Mouse (Mus musculus) midbrain, embryonic 14.5 days (tissue): Measurements from ENCODE around the gene Dcaf17. TPM values are rescaled to one million over a fixed set of nuclear protein-coding genes. Genes with fewer than 3 reads are reported as not detected.
A peak's percentile ranks its signal among the peaks of the same experiment; 100 is the strongest.

Experiments used
- ATAC-seq: fragments of 200-750 bp; cut with Nextera tagmentation; 2 replicates; pipeline ENCODE4 v1.8.0; 2017; ENCODE audit warnings: moderate number of reproducible peaks, moderate library complexity; ENCODE audit not compliant: low FRiP score, low TSS enrichment
- DNase-seq: peaks from one replicate; pipeline ENCODE4 v3.0.0-alpha.2; 2015
- H3K27ac ChIP-seq: fragments of 300-500 bp; sonication (generic); replicated peaks from 2 replicates; pipeline ENCODE4 v1.5.1; 2014; ENCODE audit warnings: mild to moderate bottlenecking, low read depth, low read length, moderate library complexity
- H3K27me3 ChIP-seq: fragments of 300-500 bp; sonication (generic); 2 replicates; pipeline ENCODE4 v1.6.1; 2014; ENCODE audit warnings: low read length, control low read depth, mixed read lengths; ENCODE audit not compliant: control insufficient read depth, insufficient read depth
- H3K36me3 ChIP-seq: fragments of 300-500 bp; sonication (generic); 2 replicates; pipeline ENCODE4 v1.6.1; 2014; ENCODE audit warnings: low read length, control low read depth; ENCODE audit not compliant: control insufficient read depth, insufficient read depth
- H3K4me1 ChIP-seq: fragments of 300-500 bp; sonication (generic); 2 replicates; pipeline ENCODE4 v1.6.1; 2014; ENCODE audit warnings: mild to moderate bottlenecking, antibody characterized with exemption, low read length, control low read depth; ENCODE audit not compliant: control insufficient read depth, insufficient read depth
- H3K4me2 ChIP-seq: fragments of 300-500 bp; sonication (generic); 2 replicates; pipeline ENCODE4 v1.6.1; 2014; ENCODE audit warnings: mild to moderate bottlenecking, low read length, moderate library complexity
- H3K4me3 ChIP-seq: fragments of 300-500 bp; sonication (generic); replicated peaks from 2 replicates; pipeline ENCODE4 v1.5.1; 2014; ENCODE audit warnings: low read depth, low read length
- H3K9ac ChIP-seq: fragments of 300-500 bp; sonication (generic); replicated peaks from 2 replicates; pipeline ENCODE4 v1.6.1; 2014; ENCODE audit warnings: mild to moderate bottlenecking, low read length, moderate library complexity
- H3K9me3 ChIP-seq: fragments of 300-500 bp; sonication (generic); 2 replicates; pipeline ENCODE4 v1.6.1; 2016; ENCODE audit warnings: low read length, control low read depth, mixed read lengths; ENCODE audit not compliant: control insufficient read depth
- WGBS: fragments of 180-500 bp; shearing (Covaris S2); extraction: QIAGEN DNeasy Blood & Tissue Kit; methylation state at CpG from one replicate; pipeline ENCODE4 v1.1.7; 2014; 5-methylcytosine and 5-hydroxymethylcytosine counted together
- polyA plus RNA-seq: library from polyadenylated mRNA; unstranded; fragments of >200 nt; fragmentation: Nextera tagmentation; extraction: Ambion mirVana; gene quantifications from 2 replicates; pipeline ENCODE4 v1.2.1, GENCODE M21; 2014

The Dcaf17 gene
- polyA plus RNA-seq, 1 experiment from 2014 or later = 33.3 TPM

GRCm38 (mm10) chr2:71073330-71073729 is 18.2 kb downstream of the Dcaf17 start:
- DNase-seq (no peak), ATAC-seq (no peak)
- H3K4me2 ChIP-seq = no peak overlapping the region
- H3K27me3 ChIP-seq = no peaks in the 10 kb centered on the region
- H3K36me3 ChIP-seq = 0 out of 2 replicates have a peak, but pooled peaks cover 7% of the 10 kb centered on the region
- no peak overlapping the region for H3K4me3 ChIP-seq
- WGBS = 80% methylated on average over 3 of the region's 3 CpGs
- no peaks in the 10 kb centered on the region for H3K9me3 ChIP-seq
- no peak overlapping the region for H3K9ac ChIP-seq
- no peak overlapping the region for H3K27ac ChIP-seq
- no peaks in the 10 kb centered on the region for H3K4me1 ChIP-seq

DNA sequence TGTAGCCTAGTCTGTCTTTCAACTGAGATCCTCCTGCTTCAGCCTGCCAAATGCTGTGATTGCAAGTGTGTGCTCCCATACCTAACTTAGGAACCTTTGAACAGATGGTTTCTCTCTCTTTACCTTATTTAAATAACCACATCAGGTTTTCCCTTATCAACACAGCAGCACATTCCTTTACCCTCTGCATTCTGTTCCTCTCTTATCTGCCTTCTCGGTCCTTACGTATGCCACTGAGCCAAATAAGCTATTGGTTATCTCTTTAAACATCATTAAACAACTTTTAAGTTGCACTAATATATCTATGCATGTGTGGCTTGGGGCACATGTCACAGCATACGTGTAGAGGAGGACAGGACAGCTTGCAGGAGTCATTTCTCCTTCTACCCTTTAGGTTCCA is 18.7 kb downstream of the Dcaf17 start:
- no peak overlapping the region for H3K9ac ChIP-seq
- H3K4me3 ChIP-seq = no peak overlapping the region
- H3K4me2 ChIP-seq = no peak overlapping the region
- WGBS = 95% methylated on average over 3 of the region's 3 CpGs
- H3K4me1 ChIP-seq = no peaks in the 10 kb centered on the region
- DNase-seq (no peak), ATAC-seq (no peak)
- no peaks in the 10 kb centered on the region for H3K27me3 ChIP-seq
- H3K36me3 ChIP-seq = 0 out of 2 replicates have a peak, but pooled peaks cover 7% of the 10 kb centered on the region
- no peaks in the 10 kb centered on the region for H3K9me3 ChIP-seq
- no peak overlapping the region for H3K27ac ChIP-seq

GRCm38 (mm10) chr2:71082416-71082815 is 27.3 kb downstream of the Dcaf17 start:
- DNase-seq (no peak), ATAC-seq (no peak)
- Histone ChIP-seq H3K27ac (no peak overlapping the region), H3K4me1 (no peaks in the 10 kb centered on the region), H3K9ac (no peak overlapping the region), H3K9me3 (no peaks in the 10 kb centered on the region), H3K4me3 (no peak overlapping the region), H3K36me3 (peaks cover 34% of the 10 kb centered on the region), H3K27me3 (no peaks in the 10 kb centered on the region), H3K4me2 (no peak overlapping the region)
- 91% methylated on average over 7 of the region's 7 CpGs for WGBS

GRCm38 (mm10) chr2:71083454-71084193 is 28.5 kb downstream of the Dcaf17 start:
- no peaks in the 10 kb centered on the region for H3K27me3 ChIP-seq
- peaks cover 39% of the 10 kb centered on the region for H3K36me3 ChIP-seq
- H3K9me3 ChIP-seq = no peaks in the 10 kb centered on the region
- no peak overlapping the region for H3K27ac ChIP-seq
- WGBS = 90% methylated on average over 6 of the region's 6 CpGs
- H3K4me2 ChIP-seq = no peak overlapping the region
- DNase-seq = no peak
- ATAC-seq = no peak
- H3K9ac ChIP-seq = no peak overlapping the region
- H3K4me3 ChIP-seq = no peak overlapping the region
- no peaks in the 10 kb centered on the region for H3K4me1 ChIP-seq

- WGBS = 81% methylated on average over 3 of the region's 3 CpGs
Observed at GRCm38 (mm10) chr2:71089766-71090165, 34.6 kb downstream of the Dcaf17 start.

GRCm38 (mm10) chr2:71090660-71091445 is 35.7 kb downstream of the Dcaf17 start:
- H3K4me2 ChIP-seq = no peak overlapping the region
- H3K27ac ChIP-seq = no peak overlapping the region
- no peak overlapping the region for H3K9ac ChIP-seq
- H3K4me1 ChIP-seq = no peaks in the 10 kb centered on the region
- H3K9me3 ChIP-seq = no peaks in the 10 kb centered on the region
- H3K4me3 ChIP-seq = no peak overlapping the region
- WGBS = 89% methylated on average over 4 of the region's 4 CpGs
- ATAC-seq (no peak), DNase-seq (peak; percentile 37)
- peaks cover 37% of the 10 kb centered on the region for H3K36me3 ChIP-seq
- no peaks in the 10 kb centered on the region for H3K27me3 ChIP-seq

More at GRCm38 (mm10) chr2:71089766-71090165, 34.6 kb downstream of the Dcaf17 start:
- DNase-seq (no peak), ATAC-seq (no peak)
- Histone ChIP-seq H3K36me3 (peaks cover 39% of the 10 kb centered on the region), H3K4me3 (no peak overlapping the region), H3K27ac (no peak overlapping the region), H3K9me3 (no peaks in the 10 kb centered on the region), H3K9ac (no peak overlapping the region), H3K4me2 (no peak overlapping the region), H3K4me1 (no peaks in the 10 kb centered on the region), H3K27me3 (no peaks in the 10 kb centered on the region)

GRCm38 (mm10) chr2:71096170-71096569 is 41.0 kb downstream of the Dcaf17 start:
- ATAC-seq (no peak), DNase-seq (no peak)
- Histone ChIP-seq H3K36me3 (peaks cover 21% of the 10 kb centered on the region), H3K4me2 (no peak overlapping the region), H3K4me1 (no peaks in the 10 kb centered on the region), H3K4me3 (no peak overlapping the region), H3K27ac (no peak overlapping the region), H3K9ac (no peak overlapping the region), H3K9me3 (no peaks in the 10 kb centered on the region), H3K27me3 (no peaks in the 10 kb centered on the region)
- 84% methylated on average over 7 of the region's 7 CpGs for WGBS

DNA sequence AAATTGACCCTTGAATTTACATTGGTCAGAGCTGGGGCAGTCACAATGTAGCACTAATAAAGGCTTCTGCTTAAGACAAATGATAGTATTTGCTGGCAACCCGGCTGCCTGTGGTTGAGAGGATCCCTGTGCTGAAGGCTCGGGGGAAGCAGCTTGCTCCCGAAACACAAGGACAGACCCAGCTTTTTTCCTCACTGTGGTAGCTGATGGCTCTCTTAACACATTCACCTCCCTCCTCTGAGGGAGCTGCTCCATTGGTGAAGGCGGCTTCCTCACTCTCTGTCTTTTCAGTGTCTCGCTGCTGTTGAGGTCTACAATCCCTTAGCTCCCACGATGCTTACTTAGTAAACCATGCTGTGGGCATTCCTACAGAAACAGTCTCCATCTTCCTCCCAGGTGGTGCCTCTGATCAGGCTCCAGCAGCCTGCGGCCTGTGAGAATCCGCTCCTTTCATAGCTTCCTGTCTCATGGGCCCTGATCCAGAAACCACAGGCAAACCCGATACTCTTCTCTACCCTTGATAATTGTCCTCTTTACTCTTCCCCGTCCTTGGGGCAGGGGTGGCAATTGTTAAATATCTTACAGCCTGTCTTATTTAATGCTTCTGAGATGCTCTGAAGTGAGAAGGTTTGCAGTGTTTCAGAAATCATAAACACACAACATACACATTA is 47.6 kb downstream of the Dcaf17 start:
- Histone ChIP-seq H3K27ac (no peak overlapping the region), H3K9ac (no peak overlapping the region), H3K4me2 (no peak overlapping the region), H3K9me3 (no peaks in the 10 kb centered on the region), H3K4me1 (no peaks in the 10 kb centered on the region), H3K4me3 (no peak overlapping the region), H3K36me3 (peaks cover 4% of the 10 kb centered on the region; the same call in 1 of the 2 replicates), H3K27me3 (no peaks in the 10 kb centered on the region)
- ATAC-seq (no peak), DNase-seq (no peak)
- 89% methylated on average over 10 of the region's 10 CpGs for WGBS
